Mouse (Mus musculus) G1E (cell line): Measurements from ENCODE around the gene Zswim4. TPM values are rescaled to one million over a fixed set of nuclear protein-coding genes. Genes with fewer than 3 reads are reported as not detected.

Experiments used
- ATAC-seq: 2 replicates; pipeline ENCODE4 v1.8.0; 2016; ENCODE audit warnings: mild to moderate bottlenecking; ENCODE audit not compliant: insufficient number of reproducible peaks, poor library complexity, low FRiP score, severe bottlenecking; ENCODE audit errors: extremely low read depth
- DNase-seq: peaks from one replicate; pipeline ENCODE4 v3.0.0; 2012; ENCODE audit warnings: low spot score
- H3K27me3 ChIP-seq: 2 replicates; pipeline ENCODE4 v1.6.1; 2012; ENCODE audit warnings: mild to moderate bottlenecking, low read length, inconsistent platforms; ENCODE audit not compliant: insufficient read depth
- H3K36me3 ChIP-seq: replicated peaks from 2 replicates; pipeline ENCODE3; 2012; ENCODE audit warnings: mild to moderate bottlenecking, inconsistent platforms
- H3K4me1 ChIP-seq: 2 replicates; pipeline ENCODE4 v1.6.1; 2012; ENCODE audit warnings: low read depth, low read length, inconsistent platforms, mixed read lengths; ENCODE audit not compliant: insufficient read depth
- H3K4me3 ChIP-seq: 2 replicates; pipeline ENCODE4 v1.5.1; 2012; ENCODE audit warnings: low read depth, mild to moderate bottlenecking, inconsistent platforms, low read length, moderate library complexity, mixed read lengths
- H3K9me3 ChIP-seq: replicated peaks from 2 replicates; pipeline ENCODE4 v1.6.1; 2012; ENCODE audit warnings: inconsistent platforms
- CTCF ChIP-seq: IDR thresholded peaks from 2 replicates; pipeline ENCODE4 v1.5.1; 2012; ENCODE audit warnings: low read depth, low read length, inconsistent platforms, mixed read lengths
- GATA1 ChIP-seq: IDR thresholded peaks from 2 replicates; pipeline ENCODE4 v1.6.1; 2012; ENCODE audit warnings: borderline replicate concordance, low read length, inconsistent platforms, mixed read lengths
- GATA2 ChIP-seq: IDR thresholded peaks from 2 replicates; pipeline ENCODE4 v1.6.1; 2012; ENCODE audit warnings: low read depth, low read length, inconsistent platforms, borderline replicate concordance
- POLR2AphosphoS5 ChIP-seq: IDR thresholded peaks from 2 replicates; pipeline ENCODE4 v1.6.1; 2012; ENCODE audit warnings: low read depth, low read length, inconsistent platforms; ENCODE audit not compliant: insufficient replicate concordance
- TAL1 ChIP-seq: conservative IDR thresholded peaks from 2 replicates; pipeline ENCODE4 v1.6.1; 2012; ENCODE audit warnings: low read depth, low read length, inconsistent platforms, mixed read lengths
- polyA plus RNA-seq: library from polyadenylated mRNA; stranded (reverse); fragments of >175 nt; gene quantifications from 2 replicates; pipeline ENCODE4 v1.2.3, GENCODE M21; 2012
- total RNA-seq, 2 experiments: library from RNA; stranded (forward) in 1 of 2; stranded (reverse) in 1 of 2; fragments of 200-1000 nt in 1 of 2; fragments of >200 nt in 1 of 2; fragmentation: Nextera tagmentation in 1 of 2; gene quantifications; 2 replicates each; pipeline ENCODE4 v1.2.3; 2014 to 2017

Gene Zswim4
- total and polyA plus RNA-seq, 3 experiments = 5.7 to 19.0 (median 8.5) TPM

- 0 out of 2 replicates have a peak, but pooled peaks have one; percentile 20 for TF ChIP-seq CTCF
- TF ChIP-seq TAL1 = no peak
- no peak for TF ChIP-seq GATA2
- Histone ChIP-seq H3K4me3 (no peak overlapping the region), H3K36me3 (no peaks in the 10 kb centered on the region), H3K27me3 (peaks cover 4% of the 10 kb centered on the region; the same call in 1 of the 2 replicates), H3K4me1 (peaks cover 45% of the 10 kb centered on the region), H3K9me3 (no peaks in the 10 kb centered on the region)
- no peak for ATAC-seq
- no peak for DNase-seq
These were observed 43.3 kb downstream of the Zswim4 start for GRCm38 (mm10) chr8:84193566-84193965.

GRCm38 (mm10) chr8:84193161-84193560 is 43.7 kb downstream of the Zswim4 start:
- Histone ChIP-seq H3K36me3 (no peaks in the 10 kb centered on the region), H3K4me3 (no peak overlapping the region), H3K4me1 (peaks cover 43% of the 10 kb centered on the region), H3K27me3 (peaks cover 4% of the 10 kb centered on the region; the same call in 1 of the 2 replicates), H3K9me3 (no peaks in the 10 kb centered on the region)
- ATAC-seq = no peak
- no peak for DNase-seq
- no peak for TF ChIP-seq CTCF
- no peak for TF ChIP-seq TAL1
- TF ChIP-seq GATA2 = no peak

- no peak for TF ChIP-seq POLR2AphosphoS5
- no peak for TF ChIP-seq TAL1
- no peak for ATAC-seq
- Histone ChIP-seq H3K36me3 (no peaks in the 10 kb centered on the region), H3K9me3 (no peaks in the 10 kb centered on the region), H3K27me3 (peaks cover 4% of the 10 kb centered on the region; the same call in 1 of the 2 replicates), H3K4me3 (peak overlapping the region; percentile 70), H3K4me1 (peaks cover 37% of the 10 kb centered on the region)
- DNase-seq = peak; percentile 70
These were observed 44.3 kb downstream of the Zswim4 start for GRCm38 (mm10) chr8:84192555-84192954.

- H3K4me3 ChIP-seq = peak overlapping the region; percentile 70
- peak; percentile 92 for ATAC-seq
- peaks cover 4% of the 10 kb centered on the region; the same call in 1 of the 2 replicates for H3K27me3 ChIP-seq
- TF ChIP-seq POLR2AphosphoS5 = no peak
- TF ChIP-seq CTCF = no peak
- TF ChIP-seq GATA1 = no peak
- no peak for TF ChIP-seq GATA2
- no peak for TF ChIP-seq TAL1
- peaks cover 38% of the 10 kb centered on the region for H3K4me1 ChIP-seq
- no peaks in the 10 kb centered on the region for H3K36me3 ChIP-seq
- H3K9me3 ChIP-seq = no peaks in the 10 kb centered on the region
- DNase-seq = peak; percentile 79
These were observed 44.8 kb downstream of the Zswim4 start for GRCm38 (mm10) chr8:84192023-84192422.

GRCm38 (mm10) chr8:84190191-84190867 is 46.5 kb downstream of the Zswim4 start:
- peaks cover 45% of the 10 kb centered on the region for H3K4me1 ChIP-seq
- no peak overlapping the region for H3K4me3 ChIP-seq
- peaks cover 4% of the 10 kb centered on the region; the same call in 1 of the 2 replicates for H3K27me3 ChIP-seq
- no peaks in the 10 kb centered on the region for H3K36me3 ChIP-seq
- DNase-seq (no peak), ATAC-seq (no peak)
- no peaks in the 10 kb centered on the region for H3K9me3 ChIP-seq
- TF ChIP-seq CTCF = no peak
- TF ChIP-seq TAL1 = no peak
- no peak for TF ChIP-seq GATA1
- no peak for TF ChIP-seq POLR2AphosphoS5
- TF ChIP-seq GATA2 = no peak

GRCm38 (mm10) chr8:84189603-84190002 is 47.3 kb downstream of the Zswim4 start:
- H3K36me3 ChIP-seq = no peaks in the 10 kb centered on the region

More at GRCm38 (mm10) chr8:84189603-84190002, 47.3 kb downstream of the Zswim4 start:
- H3K9me3 ChIP-seq = no peaks in the 10 kb centered on the region
- no peak overlapping the region for H3K4me3 ChIP-seq
- H3K4me1 ChIP-seq = peaks cover 45% of the 10 kb centered on the region
- TF ChIP-seq POLR2AphosphoS5 (no peak), GATA1 (no peak), GATA2 (no peak), CTCF (no peak), TAL1 (no peak)
- H3K27me3 ChIP-seq = peaks cover 10% of the 10 kb centered on the region; the same call in 1 of the 2 replicates
- no peak for DNase-seq
- ATAC-seq = no peak
